Mouse (Mus musculus): ENCODE measurements around the gene Slc22a5.

Slc22a5 gene

DNA sequence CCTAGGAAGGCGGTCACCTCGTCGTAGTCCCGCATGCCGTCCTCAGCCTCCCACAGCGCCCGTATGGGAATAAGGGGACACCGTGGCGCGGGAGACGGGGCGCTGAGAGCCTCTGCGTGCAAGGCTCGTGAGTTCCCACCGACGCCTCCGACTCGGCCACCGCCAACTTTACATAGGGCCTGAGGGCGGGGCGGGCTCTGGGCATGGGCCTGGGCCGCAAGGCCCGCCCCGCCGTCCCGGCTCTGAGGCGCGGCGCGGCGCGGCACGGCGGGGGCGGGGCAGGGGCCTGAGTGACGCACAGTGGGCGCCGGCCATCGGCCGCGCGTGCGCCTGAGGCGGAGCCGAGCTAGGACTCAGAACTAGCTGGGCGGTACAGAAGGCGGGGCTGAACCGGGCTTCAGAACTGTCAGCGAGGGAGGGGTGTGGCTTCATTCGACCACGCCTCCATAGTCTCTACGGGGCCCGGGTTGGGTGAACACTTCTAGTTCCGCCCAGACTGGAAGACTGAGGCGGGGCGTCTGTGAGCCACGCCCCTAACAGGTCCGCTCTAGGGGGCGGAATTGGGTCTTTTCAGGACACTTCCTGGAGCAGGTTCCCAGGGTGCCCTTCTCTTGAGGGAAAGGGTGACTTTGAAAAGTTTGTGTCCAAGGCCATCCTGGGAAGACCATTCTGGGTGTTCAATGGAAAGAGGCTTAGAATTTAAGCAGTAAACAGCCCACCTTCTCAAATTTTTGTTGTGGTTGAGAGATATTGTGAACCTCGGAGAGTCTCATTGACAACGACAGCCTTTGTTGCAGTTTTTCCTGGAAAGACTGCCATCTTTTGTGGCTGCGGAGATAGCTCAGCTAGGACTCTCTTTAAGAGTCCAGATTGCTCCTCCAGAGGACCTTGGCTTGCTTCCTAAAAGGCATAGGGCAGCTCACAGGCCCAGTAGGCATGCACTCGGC, at the start of gene Slc22a5:
Gene Slc22a5, minus strand, starts transcription at position 156 of the 947 bp plus-strand sequence.
- peak; percentile 99 for DNase-seq (ENCODE audit: low read depth)

DNA sequence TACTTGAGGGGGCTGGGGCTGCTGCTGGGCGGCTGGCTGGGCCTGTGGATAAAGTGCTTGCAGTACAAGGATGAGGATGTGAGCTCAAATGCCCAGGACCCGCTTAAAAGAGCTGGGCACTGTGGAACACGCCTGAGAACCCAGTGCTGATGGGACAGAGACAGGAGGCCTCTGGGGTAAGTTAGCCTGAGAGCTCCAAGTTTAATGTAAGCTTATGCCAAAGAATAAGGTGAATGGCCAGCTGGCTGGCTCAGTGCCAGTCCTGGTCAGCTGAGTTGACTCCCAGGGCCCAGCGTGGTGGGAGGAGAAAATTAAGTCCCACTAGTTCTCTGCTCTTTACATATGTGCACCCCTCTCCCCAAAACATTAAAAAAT, 40.5 kb upstream of the Slc22a5 start:
- peak; percentile 19 for DNase-seq (ENCODE audit: low read depth)

DNA sequence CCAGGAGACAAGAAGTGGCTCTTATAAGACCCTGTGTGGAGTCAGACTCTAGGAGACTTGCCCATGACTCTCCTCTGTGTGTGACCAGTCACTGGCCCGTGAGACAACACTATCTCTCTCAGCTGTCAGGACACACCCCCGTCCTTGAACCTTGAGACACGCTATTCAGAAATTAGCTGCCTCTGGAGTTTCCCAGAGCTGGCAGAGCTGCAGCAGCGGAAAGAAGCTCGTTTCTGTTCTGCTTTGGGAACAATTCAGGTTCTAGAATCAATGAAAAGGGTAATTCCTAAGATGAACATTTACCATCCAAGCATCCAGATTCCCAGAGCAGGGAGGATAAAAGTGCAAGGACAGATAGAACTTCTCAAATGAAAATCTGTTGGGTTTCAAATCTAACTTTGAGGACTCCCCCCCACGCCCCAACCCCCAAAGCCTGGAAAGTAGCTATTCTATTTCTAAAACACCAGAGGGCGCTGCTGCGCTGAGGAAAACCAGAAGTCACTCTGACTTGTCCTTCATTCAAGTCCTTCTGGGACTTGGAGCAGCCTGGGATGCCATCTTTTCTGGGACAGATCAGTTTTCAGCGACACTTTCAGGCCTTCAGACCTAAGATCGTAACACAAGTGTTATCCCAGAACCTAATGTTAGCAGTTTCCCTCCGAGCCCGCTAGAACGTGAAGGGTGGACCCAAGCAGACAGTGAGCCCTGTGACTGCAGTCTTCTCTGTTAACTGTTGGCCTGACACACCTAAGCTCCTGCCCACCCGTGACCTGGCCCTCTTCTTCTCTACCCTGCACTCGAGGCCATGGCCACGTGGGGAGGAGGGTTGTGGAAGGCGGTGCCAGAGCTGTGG, 39.9 kb upstream of the Slc22a5 start:
- peak; percentile 82 for DNase-seq (ENCODE audit: low read depth)

DNA sequence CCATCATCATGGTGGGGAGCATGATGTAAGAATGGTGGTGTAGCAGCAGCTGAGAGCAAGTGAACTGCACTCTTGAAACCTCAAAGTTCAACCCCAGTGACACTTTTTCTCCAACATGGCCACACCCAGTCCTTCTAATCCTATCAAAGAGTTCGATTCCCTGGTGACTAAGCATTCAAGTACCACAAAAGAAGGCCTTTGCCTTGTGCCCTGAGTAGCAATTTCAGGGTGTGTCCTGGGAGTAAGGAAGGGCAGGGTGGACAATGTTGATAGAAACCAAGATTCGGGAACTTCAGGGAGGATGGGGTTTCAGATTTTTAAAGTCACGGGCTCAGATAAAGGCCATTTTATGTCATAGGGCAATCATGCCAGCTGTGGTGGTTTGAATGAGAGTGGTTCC, 38.3 kb upstream of the Slc22a5 start:
- DNase-seq (ENCODE audit: low read depth) = no peak

DNA sequence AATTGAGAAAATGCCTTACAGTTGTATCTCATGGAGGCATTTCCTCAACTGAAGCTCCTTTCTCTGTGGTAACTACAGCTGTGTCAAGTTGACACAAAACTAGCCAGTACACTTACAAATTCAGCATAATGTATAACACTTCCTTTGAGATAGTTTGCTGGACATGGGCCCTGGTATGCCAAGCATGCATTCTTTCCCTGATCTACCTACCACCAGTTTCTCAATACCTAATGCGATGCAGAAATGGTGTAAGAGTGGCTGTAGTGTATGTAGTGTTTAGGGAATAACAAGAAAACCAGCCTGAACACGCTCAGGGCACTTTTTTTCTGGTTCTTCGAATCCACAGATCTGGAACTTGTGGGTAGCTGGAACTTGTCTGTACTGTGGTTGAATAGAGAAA, 37.1 kb upstream of the Slc22a5 start:
- peak; percentile 72 for DNase-seq (ENCODE audit: low read depth)

DNA sequence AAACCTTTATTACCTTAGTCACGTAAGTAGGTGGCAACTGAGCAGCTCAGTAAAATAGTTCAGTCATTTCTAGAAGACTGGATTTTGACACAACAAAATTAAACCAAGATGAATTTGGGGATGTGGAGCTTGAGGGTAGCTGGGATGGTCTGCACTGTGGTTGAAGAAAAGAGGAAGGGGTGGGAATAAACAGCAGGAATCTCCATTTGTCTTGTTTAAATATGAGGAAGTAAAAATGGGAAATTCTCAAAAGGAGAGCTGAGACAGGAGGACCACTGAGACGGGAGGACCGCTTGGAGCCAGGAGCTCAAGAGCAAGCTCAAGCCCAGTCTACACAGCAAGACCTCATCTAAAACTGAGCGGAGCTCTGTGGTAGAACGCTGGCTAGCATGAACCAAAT, 34.8 kb upstream of the Slc22a5 start:
- no peak for DNase-seq (ENCODE audit: low read depth)

DNA sequence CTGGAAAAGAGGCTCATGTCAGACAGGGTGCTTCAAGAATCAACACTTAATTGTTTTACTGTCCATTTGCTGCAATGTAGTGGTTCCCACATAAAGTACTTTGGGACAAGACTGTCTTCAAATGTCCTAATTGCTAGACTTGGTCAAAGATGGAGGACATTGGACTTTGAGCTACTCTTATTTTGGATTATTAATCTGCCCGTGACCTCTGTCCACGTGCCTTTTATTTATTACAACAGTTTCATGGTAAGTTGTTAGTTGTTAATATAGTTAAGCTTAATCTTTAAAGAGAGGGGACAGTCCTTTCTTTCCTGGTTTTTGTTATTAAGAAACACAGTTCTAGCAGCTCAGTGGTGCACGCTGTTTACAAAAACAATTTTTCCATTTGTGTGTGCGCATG, 27.4 kb upstream of the Slc22a5 start:
- DNase-seq (ENCODE audit: low read depth) = no peak

DNA sequence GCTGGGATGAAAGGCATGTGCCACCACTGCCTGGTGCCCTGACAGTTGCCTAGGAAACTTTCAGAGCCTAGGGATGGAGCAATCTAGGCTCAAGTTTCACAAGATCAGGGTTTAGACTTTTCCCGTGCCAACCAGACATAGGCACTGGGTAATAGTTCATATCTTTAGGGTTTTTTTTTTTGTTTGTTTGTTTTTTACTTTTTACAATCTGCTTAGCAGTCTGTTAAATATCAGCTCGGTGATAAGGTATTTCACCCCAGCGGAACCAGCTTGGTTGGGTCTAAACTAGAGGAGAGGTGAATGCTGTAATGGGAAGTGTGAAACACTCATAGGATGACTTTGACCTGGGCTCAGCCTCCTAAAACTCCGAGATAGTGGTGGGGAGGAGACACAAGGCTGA, 19.6 kb upstream of the Slc22a5 start:
- no peak for DNase-seq (ENCODE audit: low read depth)

DNA sequence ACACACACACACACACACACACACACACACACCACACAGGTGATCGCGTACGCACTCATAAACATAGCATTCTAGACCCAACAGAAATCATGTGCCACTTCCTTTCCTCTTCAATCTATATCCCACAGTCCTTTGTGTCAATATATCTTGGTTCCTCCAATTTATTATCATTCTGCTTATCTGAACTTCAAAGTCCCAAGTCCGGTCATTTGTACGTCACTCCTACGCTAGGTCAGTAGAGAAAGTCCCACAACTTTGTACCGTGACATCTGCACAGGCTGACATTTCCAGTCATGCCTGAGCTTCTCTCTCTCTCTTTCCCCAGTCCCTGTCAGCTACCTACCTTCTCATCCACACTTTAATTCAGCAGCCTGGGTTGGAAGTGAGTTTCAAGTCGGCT, 17.2 kb upstream of the Slc22a5 start:
- DNase-seq (ENCODE audit: low read depth) = no peak

DNA sequence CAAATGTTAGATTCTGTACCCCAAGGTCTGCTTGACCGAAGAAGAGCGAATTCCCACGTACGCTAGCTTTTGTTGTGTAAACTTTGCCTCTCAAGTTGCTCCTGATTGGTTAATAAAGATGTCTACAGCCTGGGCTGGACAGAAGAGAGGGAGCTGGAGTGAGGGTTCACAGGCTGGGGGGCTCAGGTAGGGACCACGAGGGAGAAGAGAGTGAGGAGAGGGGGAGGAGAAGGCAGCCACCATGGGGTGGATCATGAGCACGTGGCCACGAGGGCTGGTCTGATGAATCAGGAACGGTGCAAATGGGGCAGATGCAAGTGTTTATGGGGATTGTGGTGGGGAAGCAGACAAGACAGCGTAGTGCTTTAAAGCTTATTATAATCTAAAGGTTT, 13.1 kb upstream of the Slc22a5 start:
- DNase-seq (ENCODE audit: low read depth) = no peak

DNA sequence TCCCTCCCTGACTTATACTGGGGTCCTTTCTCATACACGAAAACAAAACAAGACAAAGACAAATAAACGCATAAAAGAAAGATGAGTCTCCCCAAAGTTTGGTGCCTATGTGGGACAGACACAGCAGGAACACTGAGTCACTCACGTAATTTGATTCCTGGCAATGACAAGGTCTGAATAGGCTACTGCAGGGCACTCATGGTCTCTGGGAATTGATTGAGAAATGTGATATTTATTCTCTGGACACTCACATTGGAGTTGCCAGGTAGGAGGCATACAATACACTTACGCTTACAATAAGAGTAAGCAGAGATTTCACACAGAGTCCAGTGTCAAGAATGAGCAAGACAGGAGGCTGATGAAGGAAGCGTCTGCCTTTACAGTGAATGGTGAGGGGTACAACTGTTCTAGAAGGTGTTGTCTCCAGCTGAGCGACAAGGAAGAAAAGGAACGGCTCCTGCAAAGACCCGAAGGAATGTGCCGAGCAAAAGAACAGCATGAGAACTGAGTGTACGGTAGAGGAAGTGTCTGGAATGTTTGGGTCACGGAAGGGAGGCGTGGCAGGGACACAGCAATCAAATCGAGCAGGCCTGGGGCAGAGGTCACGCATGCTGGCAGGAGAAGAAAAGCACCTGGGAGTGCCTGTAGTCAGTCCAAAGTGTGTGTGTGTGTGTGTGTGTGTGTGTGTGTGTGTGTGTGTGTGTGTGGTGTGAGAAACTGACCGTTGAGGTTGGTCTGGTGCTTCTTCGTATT, 12.5 kb upstream of the Slc22a5 start:
- no peak for DNase-seq (ENCODE audit: low read depth)

DNA sequence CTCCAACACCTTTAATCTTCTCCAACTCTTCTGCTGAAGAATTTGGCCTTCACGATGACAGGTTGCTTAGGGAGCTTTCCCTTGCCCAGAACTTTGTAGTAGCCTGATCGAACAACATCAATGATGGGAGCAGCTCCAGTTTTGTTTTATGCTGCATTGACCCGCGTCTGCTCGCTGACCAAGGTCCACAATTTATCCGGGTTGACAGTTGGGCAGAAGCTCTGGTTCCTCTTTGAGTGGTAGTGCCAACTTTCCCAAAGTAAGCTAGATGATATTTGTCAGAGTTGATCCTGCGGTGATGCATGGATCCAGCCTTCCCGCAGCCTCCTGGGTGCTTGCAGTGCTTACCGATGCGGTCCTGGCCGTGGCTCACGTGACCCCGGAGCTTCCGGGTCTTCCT, 11.3 kb upstream of the Slc22a5 start:
- no peak for DNase-seq (ENCODE audit: low read depth)

DNA sequence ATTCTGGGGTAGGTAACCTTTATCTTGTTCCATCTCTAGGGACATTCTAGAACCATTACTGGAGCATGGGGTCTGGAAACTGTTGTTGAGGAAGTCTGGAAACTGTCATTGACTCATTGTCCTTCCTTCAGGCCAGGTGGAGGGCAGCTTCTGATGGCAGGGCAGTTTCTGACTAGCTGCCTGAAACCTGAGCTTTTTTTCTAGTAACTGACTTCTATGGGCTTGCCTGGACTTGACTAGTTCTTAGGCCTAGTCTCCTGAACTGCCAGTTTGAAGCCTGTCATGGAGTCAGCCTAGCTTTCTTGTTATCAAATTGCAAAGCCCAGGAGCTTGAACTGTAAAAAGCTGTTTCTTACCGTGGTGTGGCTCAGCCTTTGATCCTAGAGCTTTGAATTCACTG, 9.5 kb upstream of the Slc22a5 start:
- no peak for DNase-seq (ENCODE audit: low read depth)

DNA sequence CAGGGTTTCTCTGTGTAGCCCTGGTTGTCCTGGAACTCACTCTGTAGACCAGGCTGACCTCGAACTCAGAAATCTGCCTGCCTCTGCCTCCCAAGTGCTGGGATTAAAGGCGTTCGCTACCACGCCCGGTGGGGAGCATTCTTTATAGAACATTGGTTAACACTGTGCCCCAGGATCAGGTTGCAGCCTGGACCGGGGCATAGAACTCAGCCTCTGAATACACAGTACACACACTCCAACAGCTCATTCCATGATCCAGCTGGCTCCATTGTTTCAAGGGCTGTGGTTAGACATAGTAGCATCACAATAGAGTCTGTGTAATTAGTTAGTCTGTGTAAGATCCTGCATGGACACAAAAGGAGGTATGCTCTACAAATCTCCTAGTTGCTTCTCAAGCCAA, 8.5 kb upstream of the Slc22a5 start:
- DNase-seq (ENCODE audit: low read depth) = no peak

DNA sequence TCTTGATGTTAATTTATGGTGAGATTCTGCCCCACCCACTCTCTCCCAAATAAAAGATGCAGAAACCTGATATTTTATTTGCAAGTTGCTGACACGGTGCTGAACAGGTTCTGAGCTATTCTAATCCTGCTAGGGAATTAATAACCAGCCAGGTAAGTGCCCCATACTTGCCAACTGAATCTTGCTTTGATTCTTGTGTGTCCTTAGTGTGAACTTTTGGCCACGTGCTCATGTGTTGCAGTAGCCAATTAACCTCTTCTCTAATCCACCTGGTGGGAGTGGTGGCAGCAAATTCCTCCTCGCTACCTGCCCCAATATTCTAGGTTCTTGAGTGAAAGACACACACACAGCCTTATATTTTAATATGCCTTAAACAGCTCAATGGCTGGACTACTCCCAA, 7.5 kb upstream of the Slc22a5 start:
- no peak for DNase-seq (ENCODE audit: low read depth)

DNA sequence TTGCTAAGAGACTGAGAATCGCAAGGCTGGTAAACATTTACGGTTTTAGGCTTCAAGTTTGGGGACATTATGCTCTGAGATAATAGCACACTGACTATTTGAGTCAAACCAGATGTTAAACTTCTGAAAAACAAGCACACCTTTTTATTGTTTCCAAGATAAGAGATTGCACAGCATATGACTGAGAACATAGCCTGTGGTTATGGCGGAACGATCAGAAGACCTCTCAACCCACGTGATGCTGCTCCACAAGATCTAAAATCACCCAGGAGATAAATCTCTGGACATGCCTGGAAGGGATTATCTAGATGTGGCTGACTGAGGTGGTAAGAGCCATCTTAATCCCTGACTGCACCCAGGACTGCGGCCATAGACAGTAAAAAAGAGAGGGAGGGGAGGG, 5.5 kb upstream of the Slc22a5 start:
- DNase-seq (ENCODE audit: low read depth) = no peak

DNA sequence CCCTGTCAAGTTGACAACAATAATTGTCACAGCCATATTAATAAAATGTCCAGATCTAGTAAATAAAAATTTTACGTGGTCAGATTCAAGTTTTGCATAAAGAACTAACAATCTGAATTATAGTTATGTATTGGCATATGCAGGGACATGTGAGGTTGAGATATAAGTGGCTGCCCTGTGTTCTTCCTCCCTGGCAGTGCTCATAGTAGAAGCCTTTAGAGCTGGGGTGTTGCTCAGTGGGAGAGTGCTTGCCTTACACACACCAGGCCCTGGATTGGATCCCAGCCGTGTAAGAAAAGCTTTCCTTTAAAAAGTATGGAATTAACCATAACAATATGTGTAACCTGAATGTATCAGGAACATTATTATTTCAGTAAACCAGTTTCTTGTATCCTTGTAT, 2.0 kb upstream of the Slc22a5 start:
- no peak for DNase-seq (ENCODE audit: low read depth)

DNA sequence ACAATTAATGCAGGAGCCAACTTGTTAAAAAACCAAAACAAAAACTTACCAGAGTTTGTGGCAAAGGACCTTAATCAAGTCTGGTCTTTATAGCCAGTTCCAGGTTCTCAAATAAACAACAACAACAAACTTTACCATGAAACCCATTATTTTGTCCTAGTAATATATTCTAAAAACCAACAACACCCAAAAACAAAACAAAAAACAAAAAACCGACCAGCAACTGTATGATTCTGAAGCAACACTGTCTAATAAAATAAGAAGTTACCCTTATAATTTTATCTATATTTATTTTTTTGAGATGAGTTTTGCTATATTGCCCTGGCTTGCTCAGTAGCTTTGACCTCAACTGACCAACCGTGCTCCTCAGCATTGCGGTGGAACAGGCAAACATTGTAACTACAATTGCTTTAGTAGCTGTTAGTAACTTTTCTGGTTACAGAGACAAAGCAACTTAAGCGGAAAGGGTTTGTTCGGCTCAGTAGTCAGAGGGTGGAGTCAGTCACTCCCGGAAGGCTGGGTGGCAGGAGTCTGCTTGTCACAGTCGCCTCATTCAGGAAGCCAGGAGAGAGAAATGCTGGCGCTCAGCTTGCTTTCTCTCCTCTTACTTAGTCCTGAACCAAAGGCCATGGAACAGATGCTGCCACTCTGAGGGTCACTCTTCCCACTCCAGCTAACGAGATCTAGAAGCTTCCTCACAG, 1.4 kb upstream of the Slc22a5 start:
- no peak for DNase-seq (ENCODE audit: low read depth)

DNA sequence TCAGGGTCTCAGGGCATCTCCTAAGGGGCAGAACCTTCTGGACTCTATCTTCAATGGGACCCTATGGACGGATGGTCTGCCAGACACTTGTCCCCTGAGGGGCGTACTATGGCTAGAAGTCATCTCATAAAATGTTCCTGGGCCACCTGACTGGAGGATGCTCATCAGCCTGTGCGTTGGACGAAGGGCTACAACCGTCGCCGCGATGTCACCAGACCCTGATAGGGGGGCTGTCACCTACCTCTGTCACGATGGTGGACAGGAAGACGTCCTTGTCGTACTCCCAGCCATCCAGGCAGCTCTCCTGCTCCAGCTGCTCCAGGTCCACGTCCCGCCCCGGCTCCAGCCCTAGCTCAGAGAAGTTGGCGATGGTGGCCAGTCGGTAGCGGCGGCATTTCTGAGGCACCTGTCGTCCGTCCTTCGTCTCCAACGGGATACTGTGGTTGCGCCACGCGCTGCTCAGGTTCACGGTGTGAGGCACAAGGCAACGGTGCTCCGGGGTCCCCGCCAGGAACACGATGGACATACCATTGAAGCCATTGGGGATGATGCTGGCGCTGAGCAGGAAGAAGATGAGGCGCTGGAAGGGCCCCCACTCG, 455 bp downstream of the Slc22a5 start:
- DNase-seq (ENCODE audit: low read depth) = no peak

DNA sequence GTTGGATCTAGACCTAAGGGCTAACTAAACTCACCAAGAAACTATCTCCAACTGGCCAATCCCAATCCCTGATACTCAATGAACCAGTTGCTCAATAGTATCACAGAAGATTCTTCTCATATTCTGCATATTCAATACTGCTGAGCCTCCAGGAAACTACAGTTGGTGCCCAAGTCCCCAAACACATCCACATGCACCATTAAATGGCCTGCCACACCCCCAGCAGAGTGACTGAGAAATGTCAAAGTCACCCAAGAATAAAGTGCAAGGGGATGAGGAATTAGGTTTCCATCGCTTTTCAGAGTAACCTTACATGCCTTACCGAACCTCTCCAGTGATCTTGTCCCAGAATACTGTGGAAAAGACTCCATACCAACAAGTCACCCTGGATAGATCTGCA, 1.2 kb downstream of the Slc22a5 start:
- no peak for DNase-seq (ENCODE audit: low read depth)

DNA sequence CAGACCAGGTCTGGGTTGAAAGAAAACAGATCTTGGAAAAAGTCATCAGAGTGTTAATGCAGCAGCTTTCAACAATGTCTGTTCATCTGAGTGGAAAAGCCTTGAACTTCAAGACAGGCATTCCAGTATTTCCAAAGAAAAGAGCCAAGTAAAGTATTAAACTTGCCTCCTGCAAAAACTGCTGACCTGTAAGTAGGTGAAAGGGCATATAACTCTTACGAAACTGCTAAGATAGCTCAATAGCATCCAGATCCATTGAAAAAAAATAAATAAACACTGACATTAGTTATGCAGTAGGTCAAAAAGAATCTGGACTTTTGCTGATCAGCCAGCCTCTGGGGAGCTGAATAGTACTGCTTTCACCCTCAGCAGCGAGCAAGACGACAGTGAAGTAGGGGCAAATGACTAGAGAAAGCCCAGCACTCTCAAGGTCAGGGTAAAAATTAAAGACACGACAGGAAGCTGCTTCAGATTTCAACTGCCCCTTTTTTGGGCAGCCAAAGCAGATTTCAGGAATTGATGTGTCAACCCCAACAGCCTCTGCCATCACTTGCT, 2.3 kb downstream of the Slc22a5 start:
- DNase-seq (ENCODE audit: low read depth) = peak; percentile 65

Data from NIH3T3 (cell line).